Mouse (Mus musculus): ENCODE results near the gene Agr2. TPM values are rescaled to one million over a fixed set of nuclear protein-coding genes. Genes with fewer than 3 reads are reported as not detected.

Gene Agr2
- polyA plus RNA-seq, 1 experiment, result not detected

DNA sequence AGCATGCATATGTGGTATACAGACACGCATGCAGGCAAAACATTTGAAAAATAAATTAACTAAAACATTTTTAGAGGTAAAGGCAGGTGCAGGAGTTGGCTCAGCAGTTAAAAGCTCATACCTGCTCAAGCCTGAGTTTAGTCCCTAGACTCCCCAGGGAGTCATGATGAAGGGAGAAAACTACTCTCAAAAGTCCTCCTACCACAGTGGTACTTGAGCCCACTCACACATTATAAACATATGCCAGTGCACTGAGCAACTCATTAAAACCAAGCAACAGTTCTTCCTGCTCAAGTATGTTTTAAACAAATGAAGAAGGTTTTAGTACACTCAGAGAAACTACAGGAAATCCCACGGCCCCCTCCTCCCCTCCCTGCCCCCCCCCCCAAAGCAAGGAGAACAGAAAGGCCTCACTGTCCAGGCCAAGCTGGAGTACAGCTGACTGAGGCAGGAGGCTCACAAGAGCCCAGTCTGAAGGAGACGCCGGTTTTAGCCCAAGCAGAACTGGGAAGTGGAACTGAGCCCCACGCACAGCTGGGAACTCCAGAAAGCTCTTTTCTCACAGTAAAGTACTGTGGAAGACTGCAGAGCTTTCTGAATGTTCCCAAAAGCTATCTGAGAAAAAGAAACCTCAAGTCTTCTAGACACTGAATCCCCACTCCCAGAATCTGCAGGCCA, 36.4 kb downstream of the Agr2 start:
- Histone ChIP-seq H3K4me3 (replicated peaks; ENCODE audit: insufficient read depth, low read depth, low read length) (no peak overlapping the region), H3K27ac (ENCODE audit: insufficient read depth, low read length) (no peak overlapping the region), H3K4me1 (ENCODE audit: control insufficient read depth, insufficient read depth, low read length) (peaks cover 5% of the 10 kb centered on the region; the same call in 1 of the 2 replicates), H3K27me3 (ENCODE audit: control insufficient read depth, insufficient read depth, low read length) (no peaks in the 10 kb centered on the region)
- DNase-seq, result no peak
- WGBS, result 59% methylated on average over 5 of the region's 5 CpGs
- TF ChIP-seq POLR2A (IDR thresholded peaks at IDR 0.05; ENCODE audit: borderline replicate concordance, insufficient read depth, low read length) (no peak), CTCF (IDR thresholded peaks at IDR 0.05; ENCODE audit: borderline replicate concordance, insufficient read depth, low read depth, low read length) (no peak)

GRCm38 (mm10) chr12:36029687-36030086, 37.0 kb downstream of the Agr2 start:
- no peak overlapping the region for H3K27ac ChIP-seq (ENCODE audit: insufficient read depth, low read length)
- no peak overlapping the region for H3K4me3 ChIP-seq (replicated peaks; ENCODE audit: insufficient read depth, low read depth, low read length)
- TF ChIP-seq POLR2A (IDR thresholded peaks at IDR 0.05; ENCODE audit: borderline replicate concordance, insufficient read depth, low read length) (no peak), CTCF (IDR thresholded peaks at IDR 0.05; ENCODE audit: borderline replicate concordance, insufficient read depth, low read depth, low read length) (no peak)
- no peaks in the 10 kb centered on the region for H3K27me3 ChIP-seq (ENCODE audit: control insufficient read depth, insufficient read depth, low read length)
- 81% methylated on average over 4 of the region's 6 CpGs for WGBS
- no peak for DNase-seq
- peaks cover 2% of the 10 kb centered on the region; the same call in 1 of the 2 replicates for H3K4me1 ChIP-seq (ENCODE audit: control insufficient read depth, insufficient read depth, low read length)

DNA sequence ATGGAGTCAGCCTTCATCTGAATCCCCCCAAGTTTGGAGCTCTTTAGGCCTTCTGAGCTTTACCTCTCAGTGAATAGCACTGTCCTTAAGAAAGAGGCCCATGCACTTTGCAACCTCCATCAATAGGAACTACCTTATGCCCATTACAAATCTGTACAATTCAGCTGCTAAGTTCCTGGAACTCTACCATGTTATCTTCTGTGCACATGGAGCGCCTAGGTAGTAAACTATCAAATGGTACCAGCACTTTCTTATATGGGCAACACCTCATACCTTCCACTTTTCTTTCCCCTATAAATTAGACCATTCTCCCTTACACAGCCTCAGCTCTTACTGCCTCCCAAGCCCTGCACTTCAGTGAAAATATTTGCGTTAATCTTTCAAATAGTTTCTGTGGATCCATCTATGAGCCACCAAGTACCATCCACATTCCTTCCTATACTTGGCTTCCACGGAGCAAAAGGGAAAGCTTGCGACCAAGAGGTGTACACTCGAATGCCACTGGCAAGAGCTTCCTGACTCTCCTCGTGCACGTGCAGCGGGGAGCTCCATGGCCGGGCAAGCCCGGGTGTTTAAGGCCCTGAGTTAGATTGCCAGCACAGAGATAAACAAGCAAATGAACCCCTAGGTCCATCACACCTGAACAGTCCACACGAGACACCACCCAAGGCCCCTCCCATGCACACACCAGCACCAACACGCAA, 38.1 kb downstream of the Agr2 start:
- TF ChIP-seq CTCF (IDR thresholded peaks at IDR 0.05; ENCODE audit: borderline replicate concordance, insufficient read depth, low read depth, low read length) (no peak), POLR2A (IDR thresholded peaks at IDR 0.05; ENCODE audit: borderline replicate concordance, insufficient read depth, low read length) (no peak)
- WGBS, result 95% methylated on average over 12 of the region's 12 CpGs
- no peak overlapping the region for H3K27ac ChIP-seq (ENCODE audit: insufficient read depth, low read length)
- peaks cover 2% of the 10 kb centered on the region; the same call in 1 of the 2 replicates for H3K4me1 ChIP-seq (ENCODE audit: control insufficient read depth, insufficient read depth, low read length)
- no peaks in the 10 kb centered on the region for H3K27me3 ChIP-seq (ENCODE audit: control insufficient read depth, insufficient read depth, low read length)
- DNase-seq, result no peak
- no peak overlapping the region for H3K4me3 ChIP-seq (replicated peaks; ENCODE audit: insufficient read depth, low read depth, low read length)

- DNase-seq, result no peak
- WGBS, result 84% methylated on average over 4 of the region's 4 CpGs
- Histone ChIP-seq H3K4me1 (ENCODE audit: control insufficient read depth, insufficient read depth, low read length) (peaks cover 2% of the 10 kb centered on the region; the same call in 1 of the 2 replicates), H3K27me3 (ENCODE audit: control insufficient read depth, insufficient read depth, low read length) (no peaks in the 10 kb centered on the region), H3K27ac (ENCODE audit: insufficient read depth, low read length) (no peak overlapping the region), H3K4me3 (replicated peaks; ENCODE audit: insufficient read depth, low read depth, low read length) (no peak overlapping the region)
- TF ChIP-seq POLR2A (IDR thresholded peaks at IDR 0.05; ENCODE audit: borderline replicate concordance, insufficient read depth, low read length) (no peak), CTCF (IDR thresholded peaks at IDR 0.05; ENCODE audit: borderline replicate concordance, insufficient read depth, low read depth, low read length) (no peak)
Observed at GRCm38 (mm10) chr12:36032419-36032818, 39.7 kb downstream of the Agr2 start.

DNA sequence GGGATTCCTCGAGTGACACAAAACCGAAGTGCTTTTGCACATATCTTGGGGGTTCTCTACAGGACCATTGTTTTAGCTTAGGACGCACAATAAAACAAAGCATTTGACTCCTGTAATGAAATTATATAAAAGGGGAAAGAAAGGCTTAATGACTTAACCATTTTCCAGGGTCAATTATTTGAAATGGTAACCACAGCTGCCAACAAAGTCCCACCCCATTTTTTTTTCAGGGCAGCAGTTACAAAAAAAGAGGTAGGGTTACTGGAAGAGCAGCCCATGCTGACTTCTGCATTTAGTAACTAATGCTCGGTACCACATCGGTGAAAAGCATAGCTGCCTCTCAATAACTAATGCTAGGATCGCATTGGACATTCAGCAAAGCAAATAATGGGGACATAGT, 42.8 kb downstream of the Agr2 start:
- 96% methylated on average over 6 of the region's 6 CpGs for WGBS
- Histone ChIP-seq H3K27ac (ENCODE audit: insufficient read depth, low read length) (no peak overlapping the region), H3K4me1 (ENCODE audit: control insufficient read depth, insufficient read depth, low read length) (no peaks in the 10 kb centered on the region; the same call in 1 of the 2 replicates), H3K4me3 (replicated peaks; ENCODE audit: insufficient read depth, low read depth, low read length) (no peak overlapping the region), H3K27me3 (ENCODE audit: control insufficient read depth, insufficient read depth, low read length) (no peaks in the 10 kb centered on the region)
- DNase-seq, result no peak
- TF ChIP-seq CTCF (IDR thresholded peaks at IDR 0.05; ENCODE audit: borderline replicate concordance, insufficient read depth, low read depth, low read length) (no peak), POLR2A (IDR thresholded peaks at IDR 0.05; ENCODE audit: borderline replicate concordance, insufficient read depth, low read length) (no peak)

- H3K27me3 ChIP-seq (ENCODE audit: control insufficient read depth, insufficient read depth, low read length), result no peaks in the 10 kb centered on the region
- WGBS, result 97% methylated on average over 7 of the region's 7 CpGs
- no peak overlapping the region for H3K27ac ChIP-seq (ENCODE audit: insufficient read depth, low read length)
- DNase-seq, result no peak
- TF ChIP-seq POLR2A (IDR thresholded peaks at IDR 0.05; ENCODE audit: borderline replicate concordance, insufficient read depth, low read length), result no peak
- TF ChIP-seq CTCF (IDR thresholded peaks at IDR 0.05; ENCODE audit: borderline replicate concordance, insufficient read depth, low read depth, low read length), result no peak
- no peaks in the 10 kb centered on the region; the same call in 1 of the 2 replicates for H3K4me1 ChIP-seq (ENCODE audit: control insufficient read depth, insufficient read depth, low read length)
- H3K4me3 ChIP-seq (replicated peaks; ENCODE audit: insufficient read depth, low read depth, low read length), result no peak overlapping the region
Observed at GRCm38 (mm10) chr12:36036121-36036520, 43.4 kb downstream of the Agr2 start.

GRCm38 (mm10) chr12:36036776-36037175, 44.1 kb downstream of the Agr2 start:
- Histone ChIP-seq H3K27me3 (ENCODE audit: control insufficient read depth, insufficient read depth, low read length) (no peaks in the 10 kb centered on the region), H3K4me3 (replicated peaks; ENCODE audit: insufficient read depth, low read depth, low read length) (no peak overlapping the region), H3K27ac (ENCODE audit: insufficient read depth, low read length) (no peak overlapping the region), H3K4me1 (ENCODE audit: control insufficient read depth, insufficient read depth, low read length) (no peaks in the 10 kb centered on the region; the same call in 1 of the 2 replicates)
- WGBS, result 84% methylated on average over 10 of the region's 10 CpGs
- TF ChIP-seq POLR2A (IDR thresholded peaks at IDR 0.05; ENCODE audit: borderline replicate concordance, insufficient read depth, low read length), result no peak
- no peak for TF ChIP-seq CTCF (IDR thresholded peaks at IDR 0.05; ENCODE audit: borderline replicate concordance, insufficient read depth, low read depth, low read length)
- no peak for DNase-seq

Data from cerebellum, adult 2 months (tissue).